Mouse (Mus musculus): ENCODE data around the gene Chd6. TPM values are rescaled to one million over a fixed set of nuclear protein-coding genes. Genes with fewer than 3 reads are reported as not detected.
"Not testable (repeated sequence)": the region's sequence is repeated elsewhere in the genome, so short reads cannot be mapped to it uniquely, and the experiment has no call there.

Chd6 gene
- polyA plus RNA-seq, 1 experiment from 2014 or later: 37.7 TPM

GRCm38 (mm10) chr2:160972103-160972792 is 136.6 kb downstream of the Chd6 start:
- Histone ChIP-seq H3K4me3 (no peak overlapping the region), H3K27me3 (replicated peaks) (no peaks in the 10 kb centered on the region), H3K4me2 (replicated peaks) (no peak overlapping the region), H3K27ac (no peak overlapping the region), H3K4me1 (no peaks in the 10 kb centered on the region), H3K9ac (no peak overlapping the region), H3K9me3 (no peaks in the 10 kb centered on the region), H3K36me3 (peaks cover 64% of the 10 kb centered on the region)
- no peak for ATAC-seq (ENCODE audit: low FRiP score, low read depth)
- WGBS: 95% methylated on average over 7 of the region's 7 CpGs

DNA sequence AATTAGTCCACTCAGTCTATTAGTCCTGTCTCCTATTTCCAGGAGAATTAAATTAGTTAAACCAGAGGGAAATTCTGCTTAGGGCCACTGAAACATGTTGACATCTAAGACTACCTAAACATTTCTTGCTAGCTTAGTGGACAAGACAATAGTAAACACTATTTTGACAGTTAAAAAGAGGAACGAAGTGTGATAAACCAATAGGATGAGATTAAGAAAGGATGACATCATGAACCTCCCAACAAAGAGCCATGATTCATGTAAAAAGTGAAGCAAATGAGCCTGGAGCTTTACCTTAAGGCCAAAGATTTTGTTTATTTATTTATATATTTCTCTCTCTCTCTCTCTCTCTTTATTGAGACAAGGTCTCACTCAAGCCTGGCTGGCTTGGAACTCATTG is 146.7 kb downstream of the Chd6 start:
- no peak overlapping the region for H3K4me2 ChIP-seq (replicated peaks)
- no peak overlapping the region for H3K9ac ChIP-seq
- 100% methylated on average over 1 of the region's 1 CpGs for WGBS
- H3K9me3 ChIP-seq: no peaks in the 10 kb centered on the region
- H3K4me1 ChIP-seq: no peaks in the 10 kb centered on the region
- no peaks in the 10 kb centered on the region for H3K27me3 ChIP-seq (replicated peaks)
- H3K4me3 ChIP-seq: no peak overlapping the region
- no peak for ATAC-seq (ENCODE audit: low FRiP score, low read depth)
- peaks cover 75% of the 10 kb centered on the region for H3K36me3 ChIP-seq
- no peak overlapping the region for H3K27ac ChIP-seq

- no peak for ATAC-seq (ENCODE audit: low FRiP score, low read depth)
- WGBS: 95% methylated on average over 6 of the region's 6 CpGs
- no peak overlapping the region for H3K27ac ChIP-seq
- H3K27me3 ChIP-seq (replicated peaks): no peaks in the 10 kb centered on the region
- H3K36me3 ChIP-seq: peaks cover 74% of the 10 kb centered on the region
- no peak overlapping the region for H3K4me3 ChIP-seq
- H3K4me1 ChIP-seq: no peaks in the 10 kb centered on the region
- H3K9me3 ChIP-seq: no peaks in the 10 kb centered on the region
- H3K4me2 ChIP-seq (replicated peaks): no peak overlapping the region
- no peak overlapping the region for H3K9ac ChIP-seq
Measured at GRCm38 (mm10) chr2:160960956-160961646, 147.8 kb downstream of the Chd6 start.

DNA sequence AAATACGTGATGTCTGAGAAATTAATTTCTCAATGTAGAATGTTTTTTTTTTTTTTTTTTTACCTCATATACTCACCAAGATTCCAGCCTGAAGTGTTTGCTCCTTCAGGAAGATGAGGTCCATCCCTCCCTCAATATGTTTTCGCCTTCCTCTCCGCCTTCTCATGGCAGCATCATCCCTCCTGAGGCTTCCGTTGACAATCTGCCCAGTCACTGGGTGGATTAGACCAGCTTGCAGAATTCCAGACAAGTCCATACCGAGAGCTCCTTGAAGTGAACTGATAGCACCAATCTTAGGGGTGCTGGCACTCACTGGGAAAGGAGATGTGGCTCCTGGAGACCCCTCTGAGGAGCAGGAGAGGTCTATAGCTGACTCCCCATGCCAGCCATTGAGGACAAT is 149.0 kb downstream of the Chd6 start:
- no peak overlapping the region for H3K27ac ChIP-seq
- no peaks in the 10 kb centered on the region for H3K27me3 ChIP-seq (replicated peaks)
- WGBS: 98% methylated on average over 5 of the region's 5 CpGs
- no peak for ATAC-seq (ENCODE audit: low FRiP score, low read depth)
- no peak overlapping the region for H3K9ac ChIP-seq
- no peak overlapping the region for H3K4me3 ChIP-seq
- no peaks in the 10 kb centered on the region for H3K4me1 ChIP-seq
- no peaks in the 10 kb centered on the region for H3K9me3 ChIP-seq
- H3K4me2 ChIP-seq (replicated peaks): no peak overlapping the region
- H3K36me3 ChIP-seq: peaks cover 74% of the 10 kb centered on the region

GRCm38 (mm10) chr2:160958737-160959136 is 150.1 kb downstream of the Chd6 start:
- Histone ChIP-seq H3K4me1 (no peaks in the 10 kb centered on the region), H3K9ac (no peak overlapping the region), H3K4me2 (replicated peaks) (no peak overlapping the region), H3K4me3 (no peak overlapping the region), H3K9me3 (no peaks in the 10 kb centered on the region), H3K27me3 (replicated peaks) (no peaks in the 10 kb centered on the region), H3K27ac (no peak overlapping the region), H3K36me3 (peaks cover 74% of the 10 kb centered on the region)
- ATAC-seq (ENCODE audit: low FRiP score, low read depth): no peak
- WGBS: 96% methylated on average over 5 of the region's 5 CpGs

GRCm38 (mm10) chr2:160957801-160958200 is 151.1 kb downstream of the Chd6 start:
- not testable (repeated sequence) for H3K4me1 ChIP-seq; H3K27ac ChIP-seq; H3K4me3 ChIP-seq; ATAC-seq (ENCODE audit: low FRiP score, low read depth); H3K9me3 ChIP-seq; H3K4me2 ChIP-seq (replicated peaks); H3K27me3 ChIP-seq (replicated peaks); H3K9ac ChIP-seq
- H3K36me3 ChIP-seq: peaks cover 76% of the 10 kb centered on the region

DNA sequence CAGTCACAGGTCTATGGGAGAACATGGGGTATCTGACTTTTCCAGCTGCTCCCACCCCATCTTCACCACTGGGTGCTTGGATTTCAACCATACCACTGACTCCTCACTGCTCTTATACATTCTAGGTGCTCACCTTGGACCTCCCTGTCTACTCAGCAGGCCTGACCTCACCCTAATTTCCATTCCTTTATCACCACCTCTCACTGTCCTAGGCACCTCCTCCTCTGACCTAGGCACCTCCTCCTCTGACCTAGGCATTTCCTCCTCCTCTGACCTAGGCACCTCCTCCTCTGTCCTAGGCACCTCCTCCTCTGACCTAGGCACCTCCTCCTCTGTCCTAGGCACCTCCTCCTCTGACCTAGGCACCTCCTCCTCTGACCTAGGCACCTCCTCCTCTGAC is 151.6 kb downstream of the Chd6 start:
- not testable (repeated sequence) for H3K27me3 ChIP-seq (replicated peaks); H3K4me2 ChIP-seq (replicated peaks); H3K4me3 ChIP-seq; H3K4me1 ChIP-seq; H3K9ac ChIP-seq; ATAC-seq (ENCODE audit: low FRiP score, low read depth); H3K27ac ChIP-seq; H3K9me3 ChIP-seq
- H3K36me3 ChIP-seq: peaks cover 75% of the 10 kb centered on the region

DNA sequence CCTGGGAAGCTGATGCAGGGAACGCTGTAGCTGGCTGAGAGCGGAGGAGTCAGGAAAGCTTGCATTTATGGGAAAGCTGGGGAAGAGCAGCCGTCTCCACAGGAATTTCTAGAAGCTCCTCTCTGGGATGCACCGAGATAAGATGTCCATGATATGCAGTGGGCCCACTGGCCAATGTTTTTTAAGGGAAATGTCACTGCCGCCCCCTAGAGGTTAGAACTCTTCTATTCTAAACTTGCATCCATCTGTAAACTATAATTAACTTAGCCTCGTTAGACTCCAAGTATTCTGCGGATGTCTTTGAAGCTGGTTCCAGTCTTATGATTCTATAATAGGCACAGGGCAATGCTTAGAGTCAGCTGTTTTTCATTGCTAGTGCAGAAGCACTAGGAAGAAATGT is 153.5 kb downstream of the Chd6 start:
- H3K4me1 ChIP-seq: no peaks in the 10 kb centered on the region
- H3K36me3 ChIP-seq: peaks cover 71% of the 10 kb centered on the region
- no peaks in the 10 kb centered on the region for H3K27me3 ChIP-seq (replicated peaks)
- H3K9ac ChIP-seq: no peak overlapping the region
- ATAC-seq (ENCODE audit: low FRiP score, low read depth): no peak
- 84% methylated on average over 7 of the region's 7 CpGs for WGBS
- H3K4me3 ChIP-seq: no peak overlapping the region
- no peak overlapping the region for H3K4me2 ChIP-seq (replicated peaks)
- no peaks in the 10 kb centered on the region for H3K9me3 ChIP-seq
- no peak overlapping the region for H3K27ac ChIP-seq

GRCm38 (mm10) chr2:160954541-160954940 is 154.3 kb downstream of the Chd6 start:
- Histone ChIP-seq H3K27me3 (replicated peaks) (no peaks in the 10 kb centered on the region), H3K4me3 (no peak overlapping the region), H3K36me3 (peaks cover 73% of the 10 kb centered on the region), H3K9ac (no peak overlapping the region), H3K4me2 (replicated peaks) (no peak overlapping the region), H3K4me1 (no peaks in the 10 kb centered on the region), H3K27ac (no peak overlapping the region), H3K9me3 (no peaks in the 10 kb centered on the region)
- 98% methylated on average over 3 of the region's 3 CpGs for WGBS
- ATAC-seq (ENCODE audit: low FRiP score, low read depth): no peak

DNA sequence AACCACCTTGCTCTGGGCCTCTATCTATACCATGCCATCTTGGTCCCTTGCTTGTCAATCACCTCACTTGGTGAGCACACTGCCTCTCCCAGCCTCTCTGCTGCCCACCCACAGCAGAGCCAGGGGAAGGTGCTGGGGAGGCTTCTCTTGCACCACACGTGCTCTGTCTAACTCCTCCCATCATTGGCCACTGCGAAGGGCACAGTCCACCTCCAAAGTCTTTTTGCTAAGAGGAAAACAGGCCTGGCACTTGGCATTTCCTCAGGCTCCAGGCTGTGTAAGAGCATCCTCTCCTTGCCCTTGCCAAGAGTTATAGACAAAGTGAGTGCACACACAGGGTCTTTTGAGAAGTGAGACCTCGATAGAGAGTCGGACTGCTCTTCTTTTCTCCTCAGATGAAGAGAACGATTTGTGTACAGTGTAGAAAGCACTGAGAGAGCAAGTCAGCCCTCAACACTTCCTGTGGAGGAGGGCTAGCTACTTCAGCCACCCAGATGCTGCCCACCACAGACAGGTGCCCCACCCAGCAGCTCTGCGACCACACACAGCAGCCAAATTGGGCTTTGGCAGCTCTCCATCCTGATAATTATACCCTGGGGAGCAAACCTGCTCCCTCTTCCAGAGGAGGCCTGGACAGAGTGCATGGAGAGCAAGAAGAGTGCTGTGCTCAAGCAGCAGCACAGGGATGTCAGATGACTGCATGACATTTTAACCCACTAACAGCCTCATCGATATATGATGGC is 155.6 kb downstream of the Chd6 start:
- H3K27me3 ChIP-seq (replicated peaks): no peaks in the 10 kb centered on the region
- H3K9ac ChIP-seq: no peak overlapping the region
- no peak for ATAC-seq (ENCODE audit: low FRiP score, low read depth)
- peaks cover 81% of the 10 kb centered on the region for H3K36me3 ChIP-seq
- H3K4me3 ChIP-seq: no peak overlapping the region
- no peak overlapping the region for H3K27ac ChIP-seq
- WGBS: 86% methylated on average over 7 of the region's 7 CpGs
- H3K4me2 ChIP-seq (replicated peaks): no peak overlapping the region
- no peaks in the 10 kb centered on the region for H3K9me3 ChIP-seq
- no peaks in the 10 kb centered on the region for H3K4me1 ChIP-seq

GRCm38 (mm10) chr2:160951595-160951994 is 157.3 kb downstream of the Chd6 start:
- H3K9me3 ChIP-seq: no peaks in the 10 kb centered on the region
- no peaks in the 10 kb centered on the region for H3K27me3 ChIP-seq (replicated peaks)
- no peak for ATAC-seq (ENCODE audit: low FRiP score, low read depth)
- H3K4me3 ChIP-seq: no peak overlapping the region
- peaks cover 80% of the 10 kb centered on the region for H3K36me3 ChIP-seq
- 86% methylated on average over 4 of the region's 4 CpGs for WGBS
- H3K27ac ChIP-seq: no peak overlapping the region
- no peaks in the 10 kb centered on the region for H3K4me1 ChIP-seq
- no peak overlapping the region for H3K4me2 ChIP-seq (replicated peaks)
- H3K9ac ChIP-seq: no peak overlapping the region

- Histone ChIP-seq H3K4me3 (no peak overlapping the region), H3K9ac (no peak overlapping the region), H3K36me3 (0 out of 2 replicates have a peak, but pooled peaks cover 6% of the 10 kb centered on the region), H3K4me2 (replicated peaks) (no peak overlapping the region), H3K9me3 (no peaks in the 10 kb centered on the region), H3K4me1 (no peaks in the 10 kb centered on the region), H3K27me3 (replicated peaks) (no peaks in the 10 kb centered on the region), H3K27ac (no peak overlapping the region)
- no peak for ATAC-seq (ENCODE audit: low FRiP score, low read depth)
- 60% methylated on average over 3 of the region's 3 CpGs for WGBS
Measured at GRCm38 (mm10) chr2:160942443-160942842, 166.4 kb downstream of the Chd6 start.
